ENCODE assay signal across 8 mouse cellular contexts in the genomic region with DNA sequence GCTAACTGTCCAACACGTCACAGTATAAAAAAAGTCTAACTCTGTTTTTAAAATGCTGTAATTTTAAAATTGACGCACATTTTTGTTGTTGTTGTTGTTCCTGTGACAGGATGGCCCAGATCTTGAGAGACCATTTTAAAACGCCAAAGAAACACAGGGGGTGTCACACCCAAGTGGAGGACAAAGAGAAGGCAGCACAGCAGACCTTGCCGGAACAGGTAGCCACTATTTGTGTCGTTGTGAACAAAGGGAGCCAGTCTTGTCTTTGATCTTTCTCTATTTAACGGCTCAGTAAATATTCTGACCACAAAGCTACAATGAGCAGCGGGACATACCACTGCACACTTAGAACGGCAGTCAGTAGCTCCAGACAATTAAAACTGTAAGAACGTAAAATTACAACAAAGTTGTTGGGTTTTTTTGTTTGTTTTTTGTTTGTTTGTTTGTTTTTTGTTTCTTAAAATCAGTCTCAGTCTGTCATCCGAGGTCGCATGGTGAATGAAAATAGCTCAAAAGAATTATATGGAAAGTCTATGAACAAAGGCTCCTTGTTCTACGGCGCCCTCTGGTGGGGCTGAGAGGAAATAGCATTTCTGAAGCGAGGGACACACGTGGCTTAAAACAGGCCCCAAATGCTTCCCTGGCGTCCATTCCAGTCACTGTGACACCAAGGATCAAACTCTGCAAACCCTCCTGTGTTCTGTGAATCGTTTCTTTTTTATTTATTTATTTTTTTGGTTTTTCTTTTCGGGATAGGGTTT. TPM values are rescaled to one million over a fixed set of nuclear protein-coding genes. Genes with fewer than 3 reads are reported as not detected.
DNase-seq lines count a peak whose midpoint lies in the region; ATAC-seq lines count a peak whose summit lies in the region.

No protein-coding gene starts in this region.

- H3K4me1 ChIP-seq in hindbrain, embryonic 15.5 days (replicated peaks) = peaks cover 57% of the 10 kb centered on the region

- no peak; the same call in 1 of the 2 replicates for ATAC-seq in hindbrain, embryonic 15.5 days (ENCODE audit: low FRiP score, low read depth)

- H3K9me3 ChIP-seq in hindbrain, embryonic 15.5 days = no peaks in the 10 kb centered on the region

- H3K4me3 ChIP-seq in hindbrain, embryonic 15.5 days = peak overlapping the region; percentile 37

- H3K27ac ChIP-seq in hindbrain, embryonic 15.5 days (replicated peaks) = peak overlapping the region; percentile 91

- no peaks in the 10 kb centered on the region for H3K27me3 ChIP-seq in hindbrain, embryonic 15.5 days

- no peaks in the 10 kb centered on the region for H3K36me3 ChIP-seq in hindbrain, embryonic 15.5 days

- under 1% methylated on average over 18 of the region's 18 CpGs for WGBS in hindbrain, embryonic 15.5 days

- H3K9ac ChIP-seq in hindbrain, embryonic 15.5 days = peak overlapping the region; percentile 54

- peak overlapping the region; percentile 59 for H3K4me2 ChIP-seq in hindbrain, embryonic 15.5 days

- DNase-seq in NIH3T3 (ENCODE audit: low read depth) = peak; percentile 91
- DNase-seq in cerebellum, postnatal 25 days = peak; percentile 84 to 89
- DNase-seq in frontal cortex, postnatal 36 days (ENCODE audit: low spot score in 2 of 2) = peak; percentile 77 to 86
- peak; percentile 75 for DNase-seq in left cerebral cortex, adult 11 months (ENCODE audit: low spot score)
- DNase-seq in lung, postnatal 4 days = peak; percentile 77 to 86
- peak; percentile 63 for DNase-seq in retina, postnatal 7 days (ENCODE audit: low read depth, low spot score)
- peak; percentile 44 for DNase-seq in urinary bladder, adult 2 months (ENCODE audit: low spot score)

RNA-seq across cellular contexts. Expression of a gene that starts 16.7 kb away (rescaled TPM):
- polyA plus RNA-seq in hindbrain, embryonic 15.5 days (2015; fragmentation: Nextera tagmentation; extraction: Ambion mirVana) = 0.54 and 0.58 TPM in 2 replicates
- polyA plus RNA-seq in urinary bladder, adult 2 months (2012; rRNA removed) = 0.14 and 0.25 TPM in 2 replicates

RNA-seq across cellular contexts. Expression of a gene that starts 35.2 kb away (rescaled TPM):
- polyA plus RNA-seq in hindbrain, embryonic 15.5 days (2015; fragmentation: Nextera tagmentation; extraction: Ambion mirVana) = 18.4 and 23.1 TPM in 2 replicates
- polyA plus RNA-seq in urinary bladder, adult 2 months (2012; rRNA removed) = 0.12 and 0.18 TPM in 2 replicates

Comparison
In these comparisons a context has a peak if more than half of its experiments do, and no peak if none do; other contexts are left out.
1. RNA of a gene that starts 35.2 kb away (polyA plus RNA-seq): 18.4 to 23.1 TPM in hindbrain, embryonic 15.5 days; 0.12 to 0.18 TPM in urinary bladder, adult 2 months; every median in the first group is over 10 times any median in the second.
2. Peak in every context shown above with its lines, with median percentiles within 50 percentile points of each other: DNase-seq.